Mouse (Mus musculus): ENCODE measurements around the gene Syn3. TPM values are rescaled to one million over a fixed set of nuclear protein-coding genes. Genes with fewer than 3 reads are reported as not detected.

Syn3 gene
- polyA plus RNA-seq, 2 experiments: 0.11 to 0.14 TPM

GRCm38 (mm10) chr10:86273410-86274191 lies 225.1 kb downstream of the Syn3 start:
- no peaks in the 10 kb centered on the region for H3K36me3 ChIP-seq (replicated peaks; ENCODE audit: control insufficient read depth, insufficient read depth, low read depth)
- no peak overlapping the region for H3K4me2 ChIP-seq (ENCODE audit: low read depth)
- H3K27me3 ChIP-seq (ENCODE audit: control insufficient read depth, insufficient read depth, low read length): no peaks in the 10 kb centered on the region
- TF ChIP-seq EP300 (IDR thresholded peaks at IDR 0.05; ENCODE audit: low read depth): no peak
- no peak for TF ChIP-seq CTCF (IDR thresholded peaks at IDR 0.05; ENCODE audit: low read depth)
- ATAC-seq (ENCODE audit: insufficient read depth): peak; percentile 69
- 17% methylated on average over 19 of the region's 19 CpGs for WGBS (ENCODE audit: insufficient replicate concordance)
- no peak overlapping the region for H3K27ac ChIP-seq
- no peak overlapping the region for H3K4me3 ChIP-seq (ENCODE audit: insufficient read depth in 1 of 2, low read depth in 2 of 2, low read length in 2 of 2)
- H3K9ac ChIP-seq (replicated peaks): no peak overlapping the region
- no peaks in the 10 kb centered on the region for H3K9me3 ChIP-seq (ENCODE audit: control insufficient read depth, low read length)
- DNase-seq (ENCODE audit: low read depth in 3 of 3, low spot score in 3 of 3): no peak
- peaks cover 0 to 4% of the 10 kb centered on the region in 2 experiments; a peak in 1 of 4 replicates for H3K4me1 ChIP-seq (replicated peaks; ENCODE audit: control insufficient read depth in 2 of 2, insufficient read depth in 2 of 2, low read length in 1 of 2)

DNA sequence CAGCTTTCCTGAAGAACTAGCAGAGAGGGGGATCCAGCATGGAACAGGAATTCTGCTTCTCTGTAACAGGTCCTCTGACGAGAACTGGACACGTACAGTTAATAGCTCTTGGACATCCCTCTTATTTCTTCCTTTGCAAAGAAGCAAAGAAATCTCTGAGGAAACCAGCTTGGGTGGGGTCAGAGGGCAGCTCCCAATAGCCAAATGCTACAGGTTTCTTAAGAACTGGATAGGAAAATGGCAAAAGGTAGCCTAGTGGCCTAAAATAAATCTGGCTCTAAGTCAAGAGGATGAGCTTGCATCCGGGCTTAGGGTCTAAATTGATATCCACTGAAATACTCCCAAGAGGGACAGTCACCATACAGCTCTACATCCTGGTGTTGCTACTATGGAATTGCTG lies 225.9 kb downstream of the Syn3 start:
- H3K4me1 ChIP-seq (replicated peaks; ENCODE audit: control insufficient read depth in 2 of 2, insufficient read depth in 2 of 2, low read length in 1 of 2): peaks cover 0 to 4% of the 10 kb centered on the region in 2 experiments; a peak in 1 of 4 replicates
- no peaks in the 10 kb centered on the region for H3K36me3 ChIP-seq (replicated peaks; ENCODE audit: control insufficient read depth, insufficient read depth, low read depth)
- H3K9me3 ChIP-seq (ENCODE audit: control insufficient read depth, low read length): no peaks in the 10 kb centered on the region
- H3K4me3 ChIP-seq (ENCODE audit: insufficient read depth in 1 of 2, low read depth in 2 of 2, low read length in 2 of 2): no peak overlapping the region
- H3K9ac ChIP-seq (replicated peaks): no peak overlapping the region
- WGBS (ENCODE audit: insufficient replicate concordance): 61% methylated on average over 3 of the region's 3 CpGs
- H3K27me3 ChIP-seq (ENCODE audit: control insufficient read depth, insufficient read depth, low read length): no peaks in the 10 kb centered on the region
- no peak for TF ChIP-seq EP300 (IDR thresholded peaks at IDR 0.05; ENCODE audit: low read depth)
- no peak for TF ChIP-seq CTCF (IDR thresholded peaks at IDR 0.05; ENCODE audit: low read depth)
- H3K27ac ChIP-seq: no peak overlapping the region
- DNase-seq (ENCODE audit: low read depth in 3 of 3, low spot score in 3 of 3) (no peak), ATAC-seq (ENCODE audit: insufficient read depth) (no peak)
- no peak overlapping the region for H3K4me2 ChIP-seq (ENCODE audit: low read depth)

- no peak overlapping the region for H3K27ac ChIP-seq
- H3K4me2 ChIP-seq (ENCODE audit: low read depth): no peak overlapping the region
- H3K9me3 ChIP-seq (ENCODE audit: control insufficient read depth, low read length): no peaks in the 10 kb centered on the region
- ATAC-seq (ENCODE audit: insufficient read depth): no peak
- H3K4me3 ChIP-seq (ENCODE audit: insufficient read depth in 1 of 2, low read depth in 2 of 2, low read length in 2 of 2): no peak overlapping the region
- no peak overlapping the region for H3K9ac ChIP-seq (replicated peaks)
- TF ChIP-seq CTCF (IDR thresholded peaks at IDR 0.05; ENCODE audit: low read depth): no peak
- no peak for TF ChIP-seq EP300 (IDR thresholded peaks at IDR 0.05; ENCODE audit: low read depth)
- H3K4me1 ChIP-seq (replicated peaks; ENCODE audit: control insufficient read depth in 2 of 2, insufficient read depth in 2 of 2, low read length in 1 of 2): peaks cover 0 to 4% of the 10 kb centered on the region in 2 experiments; a peak in 1 of 4 replicates
- WGBS (ENCODE audit: insufficient replicate concordance): 27% methylated on average over 3 of the region's 3 CpGs
- H3K36me3 ChIP-seq (replicated peaks; ENCODE audit: control insufficient read depth, insufficient read depth, low read depth): no peaks in the 10 kb centered on the region
- H3K27me3 ChIP-seq (ENCODE audit: control insufficient read depth, insufficient read depth, low read length): no peaks in the 10 kb centered on the region
- DNase-seq (ENCODE audit: low read depth in 3 of 3, low spot score in 3 of 3): no peak
These were observed 228.4 kb downstream of the Syn3 start for GRCm38 (mm10) chr10:86270254-86270653.

GRCm38 (mm10) chr10:86264618-86265017 lies 234.1 kb downstream of the Syn3 start:
- Histone ChIP-seq H3K27ac (no peak overlapping the region), H3K4me1 (replicated peaks; ENCODE audit: control insufficient read depth in 2 of 2, insufficient read depth in 2 of 2, low read length in 1 of 2) (no peaks in the 10 kb centered on the region), H3K9me3 (ENCODE audit: control insufficient read depth, low read length) (no peaks in the 10 kb centered on the region), H3K9ac (replicated peaks) (no peak overlapping the region), H3K4me3 (ENCODE audit: insufficient read depth in 1 of 2, low read depth in 2 of 2, low read length in 2 of 2) (no peak overlapping the region), H3K36me3 (replicated peaks; ENCODE audit: control insufficient read depth, insufficient read depth, low read depth) (no peaks in the 10 kb centered on the region), H3K27me3 (ENCODE audit: control insufficient read depth, insufficient read depth, low read length) (no peaks in the 10 kb centered on the region), H3K4me2 (ENCODE audit: low read depth) (no peak overlapping the region)
- DNase-seq (ENCODE audit: low read depth in 3 of 3, low spot score in 3 of 3) (no peak), ATAC-seq (ENCODE audit: insufficient read depth) (no peak)
- TF ChIP-seq EP300 (IDR thresholded peaks at IDR 0.05; ENCODE audit: low read depth) (no peak), CTCF (IDR thresholded peaks at IDR 0.05; ENCODE audit: low read depth) (no peak)
- WGBS (ENCODE audit: insufficient replicate concordance): 66% methylated on average over 9 of the region's 9 CpGs

GRCm38 (mm10) chr10:86261725-86262124 lies 237.0 kb downstream of the Syn3 start:
- WGBS (ENCODE audit: insufficient replicate concordance): 59% methylated on average over 2 of the region's 2 CpGs

More at GRCm38 (mm10) chr10:86261725-86262124, 237.0 kb downstream of the Syn3 start:
- Histone ChIP-seq H3K9me3 (ENCODE audit: control insufficient read depth, low read length) (no peaks in the 10 kb centered on the region), H3K27me3 (ENCODE audit: control insufficient read depth, insufficient read depth, low read length) (no peaks in the 10 kb centered on the region), H3K36me3 (replicated peaks; ENCODE audit: control insufficient read depth, insufficient read depth, low read depth) (no peaks in the 10 kb centered on the region), H3K9ac (replicated peaks) (no peak overlapping the region), H3K4me2 (ENCODE audit: low read depth) (no peak overlapping the region), H3K4me1 (replicated peaks; ENCODE audit: control insufficient read depth in 2 of 2, insufficient read depth in 2 of 2, low read length in 1 of 2) (no peaks in the 10 kb centered on the region), H3K4me3 (ENCODE audit: insufficient read depth in 1 of 2, low read depth in 2 of 2, low read length in 2 of 2) (no peak overlapping the region), H3K27ac (no peak overlapping the region)
- no peak for ATAC-seq (ENCODE audit: insufficient read depth)
- no peak for DNase-seq (ENCODE audit: low read depth in 3 of 3, low spot score in 3 of 3)
- no peak for TF ChIP-seq EP300 (IDR thresholded peaks at IDR 0.05; ENCODE audit: low read depth)
- TF ChIP-seq CTCF (IDR thresholded peaks at IDR 0.05; ENCODE audit: low read depth): no peak
